Mouse (Mus musculus) layer of hippocampus, postnatal 25 days (tissue): ENCODE measurements around the gene Adgrg2. TPM values are rescaled to one million over a fixed set of nuclear protein-coding genes. Genes with fewer than 3 reads are reported as not detected.

Experiments
- DNase-seq, 2 experiments: peaks; one replicate each; pipeline ENCODE4 v3.0.0; 2022; ENCODE audit warnings: mixed read lengths in 2 of 2, low spot score in 1 of 2; ENCODE audit errors: extremely low spot score in 1 of 2
- total RNA-seq, 2 experiments: library from RNA; stranded (reverse); gene quantifications; 2 replicates each; pipeline ENCODE4 v1.2.3; 2021

Adgrg2 gene
- total RNA-seq, result under 1 TPM; 0.62 to 0.77 TPM

DNA sequence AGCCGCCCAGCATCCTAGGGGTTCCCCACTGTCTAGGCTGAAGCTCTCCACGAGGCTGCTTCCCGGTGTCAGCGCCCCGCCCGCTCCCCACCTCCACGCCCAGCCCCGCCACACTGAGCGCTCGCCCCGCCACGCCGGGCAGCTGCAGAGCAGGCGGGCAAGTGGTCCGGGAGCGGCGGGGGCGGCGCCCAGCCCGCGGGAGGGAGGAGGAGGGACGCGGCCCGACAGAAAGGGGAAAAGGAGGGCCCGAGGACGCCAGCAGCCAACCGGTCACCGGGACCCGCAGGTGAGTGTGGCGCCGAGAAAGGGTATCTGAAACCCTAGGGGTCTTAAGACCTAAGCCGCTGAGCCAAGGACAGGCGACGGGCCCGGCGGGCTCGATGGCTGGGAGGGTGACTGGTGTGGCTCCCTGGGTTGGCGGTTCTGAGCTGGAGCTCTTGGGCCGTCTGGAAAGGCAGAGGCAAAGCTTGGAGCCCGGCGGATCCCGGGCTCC lies at the start of gene Adgrg2:
Adgrg2 (plus strand) TSS at position 227 of the 493 bp plus-strand sequence.
- no peak for DNase-seq

DNA sequence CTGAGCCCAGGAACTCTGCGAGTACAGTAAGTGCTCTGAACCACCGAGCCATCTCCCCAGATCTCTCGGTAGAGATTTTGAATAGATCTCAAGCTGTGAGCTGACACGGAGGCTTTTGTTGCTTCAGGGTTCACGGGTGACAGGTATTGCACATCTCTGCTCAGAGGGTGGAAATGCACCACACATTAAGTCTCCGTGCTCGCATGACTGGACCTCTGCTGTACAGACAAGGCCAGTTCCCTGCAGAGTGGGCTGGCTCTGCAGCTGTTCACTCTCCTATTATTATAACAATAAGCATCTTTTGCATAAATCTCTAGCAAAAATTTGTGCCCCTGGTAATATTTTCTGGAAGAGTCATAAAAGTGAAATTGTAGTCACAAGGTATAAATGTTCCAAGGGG lies 39.5 kb upstream of the Adgrg2 start:
- no peak for DNase-seq

DNA sequence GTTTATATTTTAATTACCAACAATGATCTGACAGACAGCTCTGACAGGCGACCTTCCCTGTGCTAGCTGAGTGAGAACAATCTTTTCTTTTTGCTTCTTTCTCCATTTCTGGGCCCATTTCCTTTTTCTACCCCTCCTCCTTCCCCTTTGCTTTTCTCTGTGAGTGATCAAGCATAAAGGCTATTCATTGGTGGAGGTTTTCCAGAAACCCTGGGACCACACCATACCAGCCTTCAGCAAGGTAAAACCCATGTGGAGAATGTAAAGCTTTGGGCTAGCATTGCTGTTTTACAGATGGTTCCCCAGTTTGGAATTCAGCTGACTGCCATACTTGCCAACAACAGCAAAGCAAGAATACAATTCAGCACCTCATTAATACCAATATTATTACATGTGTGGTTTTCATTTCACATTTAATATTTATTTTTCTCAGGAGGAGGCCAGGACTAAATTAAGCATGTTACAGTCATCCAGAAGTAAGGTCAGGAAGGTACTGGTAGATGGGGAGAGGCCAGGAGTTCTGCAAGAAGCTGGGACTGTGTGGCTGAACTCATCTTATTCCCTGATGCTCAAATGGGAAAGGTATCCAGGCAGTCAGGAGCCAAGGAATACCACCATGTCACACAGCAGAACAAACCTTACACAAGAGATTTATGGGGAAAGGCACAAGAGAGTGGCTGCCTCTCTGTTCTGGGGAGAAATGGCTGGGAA lies 38.4 kb upstream of the Adgrg2 start:
- DNase-seq, result no peak

DNA sequence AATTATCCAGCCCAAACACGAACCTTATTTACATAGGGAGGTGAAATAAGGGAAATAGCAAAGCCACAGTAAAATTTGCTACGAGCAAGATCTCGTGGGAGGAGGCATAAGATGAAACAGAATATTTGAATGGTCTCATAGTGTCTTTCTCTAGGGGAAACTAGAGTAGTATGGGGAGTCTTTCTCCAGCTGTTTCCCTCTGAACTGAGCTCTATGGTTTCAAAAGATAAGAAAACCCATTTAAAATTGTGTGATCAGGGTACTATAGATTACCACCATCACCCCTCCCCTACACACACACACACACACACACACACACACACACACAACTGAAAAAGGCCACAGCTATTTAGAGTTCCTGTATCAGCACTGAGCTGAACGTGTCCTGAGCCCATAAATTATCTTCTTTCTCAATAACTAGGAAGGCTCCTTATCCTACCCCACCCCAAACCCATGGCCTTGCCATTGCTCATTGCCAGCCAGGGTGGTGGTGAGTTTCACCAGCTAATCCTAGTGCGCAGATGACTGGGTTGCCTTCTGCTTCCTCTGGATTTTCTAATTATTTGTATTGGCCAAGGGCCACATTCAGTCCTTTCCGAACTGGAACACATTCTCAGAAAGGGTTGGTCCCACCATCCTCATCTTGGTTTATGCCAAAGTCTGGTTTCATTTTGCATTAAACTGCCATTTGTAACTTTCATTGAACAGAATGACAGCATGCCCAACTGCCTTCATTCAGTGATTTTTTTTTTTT lies 5.6 kb upstream of the Adgrg2 start:
- no peak for DNase-seq

DNA sequence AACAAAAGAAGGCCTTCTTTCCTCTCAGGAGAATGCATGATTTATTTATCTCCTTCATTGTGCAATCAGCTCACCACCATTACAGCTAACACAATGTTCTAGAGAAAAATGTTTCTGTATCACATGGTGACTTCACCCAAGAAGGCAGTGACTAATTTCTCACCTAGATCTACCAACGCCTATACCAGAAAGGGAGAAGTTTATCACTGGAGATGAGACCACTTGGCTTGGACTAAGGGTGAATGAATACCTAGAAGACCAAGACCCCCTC lies 5.1 kb upstream of the Adgrg2 start:
- no peak for DNase-seq

DNA sequence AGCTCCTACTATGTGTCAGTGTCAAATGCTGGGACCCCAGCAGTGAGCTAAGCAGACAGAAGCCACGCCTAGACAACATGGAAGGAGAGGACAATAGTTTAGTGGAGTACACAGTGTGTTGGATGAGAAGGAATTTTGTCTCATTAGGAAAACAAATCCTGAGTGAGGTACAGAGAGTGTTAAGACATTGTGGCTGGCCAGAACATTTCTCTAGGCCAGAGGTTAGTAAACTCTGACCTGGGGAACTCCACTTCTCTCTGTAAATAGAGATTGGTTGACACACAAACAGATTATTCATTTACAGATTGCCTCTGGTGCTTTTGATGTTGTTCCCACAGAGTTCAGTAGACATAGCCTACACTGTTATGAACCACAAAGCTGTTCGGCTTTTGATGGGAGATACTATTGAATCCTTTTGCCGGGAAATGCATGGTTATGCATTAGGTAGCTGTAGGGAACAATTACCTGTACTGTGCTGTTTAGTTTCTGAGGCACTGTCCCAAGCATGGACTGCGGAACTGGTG lies 22.5 kb downstream of the Adgrg2 start:
- DNase-seq, result no peak

DNA sequence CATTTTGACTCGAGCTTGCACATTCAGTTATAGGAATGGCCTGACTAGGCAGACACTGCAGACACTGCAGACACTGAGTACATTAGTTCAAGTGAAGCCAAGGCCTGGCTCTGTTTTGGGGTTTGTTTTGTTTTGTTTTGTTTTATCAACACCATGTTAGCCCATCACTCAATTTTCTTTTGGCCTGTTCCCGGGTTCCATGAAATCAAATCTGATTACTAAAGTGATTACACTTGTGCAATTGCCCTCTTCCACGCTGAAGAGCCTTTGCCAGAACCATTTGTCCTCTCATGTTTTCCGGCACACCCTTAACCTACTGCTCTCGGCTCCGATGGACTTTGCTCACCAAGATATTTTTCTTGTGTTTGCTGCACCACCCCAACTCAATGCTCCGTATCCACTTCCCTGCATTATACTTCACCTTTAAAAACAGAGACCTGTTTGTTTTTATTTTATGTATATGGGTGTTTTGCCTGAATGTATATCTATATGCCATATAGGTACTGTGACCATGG lies 23.4 kb downstream of the Adgrg2 start:
- DNase-seq, result no peak

DNA sequence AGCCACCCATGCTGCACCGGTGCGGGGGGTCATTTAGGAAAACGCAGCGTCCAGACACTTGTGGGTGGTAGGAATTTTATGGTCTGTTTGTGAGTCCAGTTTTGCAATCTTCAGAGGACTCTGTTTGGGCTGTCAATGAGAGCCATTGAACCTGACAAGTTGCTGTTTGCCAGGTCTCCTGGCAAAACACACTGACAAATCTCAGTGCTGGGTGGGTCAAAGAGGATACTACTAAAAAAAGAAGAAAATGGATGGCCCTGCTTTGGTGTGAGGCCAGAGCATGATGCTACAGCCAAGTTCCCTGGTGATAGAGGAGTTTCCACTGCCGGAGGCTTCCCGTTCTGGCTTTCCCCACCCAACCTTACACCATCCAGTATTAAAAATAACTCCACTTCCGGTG lies 27.9 kb downstream of the Adgrg2 start:
- no peak for DNase-seq

DNA sequence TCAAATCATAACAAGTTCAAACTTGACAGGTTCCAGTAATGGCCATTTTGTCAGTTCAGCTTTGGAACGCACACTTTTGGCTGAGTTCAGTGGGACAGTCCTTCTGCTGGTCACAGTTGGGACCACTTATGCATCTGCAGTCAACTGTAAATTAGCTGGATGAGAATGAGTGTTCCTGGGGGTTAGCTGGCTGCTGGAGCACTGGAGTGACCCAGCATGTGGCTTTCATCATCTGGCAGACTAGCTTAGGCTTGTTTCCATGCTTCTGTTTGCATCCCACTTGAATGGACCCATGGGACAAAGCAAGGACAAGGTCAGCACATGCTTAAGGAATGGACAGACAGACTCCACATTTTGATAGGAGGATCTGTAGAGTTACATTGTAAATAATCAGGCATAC lies 33.2 kb downstream of the Adgrg2 start:
- DNase-seq, result no peak

DNA sequence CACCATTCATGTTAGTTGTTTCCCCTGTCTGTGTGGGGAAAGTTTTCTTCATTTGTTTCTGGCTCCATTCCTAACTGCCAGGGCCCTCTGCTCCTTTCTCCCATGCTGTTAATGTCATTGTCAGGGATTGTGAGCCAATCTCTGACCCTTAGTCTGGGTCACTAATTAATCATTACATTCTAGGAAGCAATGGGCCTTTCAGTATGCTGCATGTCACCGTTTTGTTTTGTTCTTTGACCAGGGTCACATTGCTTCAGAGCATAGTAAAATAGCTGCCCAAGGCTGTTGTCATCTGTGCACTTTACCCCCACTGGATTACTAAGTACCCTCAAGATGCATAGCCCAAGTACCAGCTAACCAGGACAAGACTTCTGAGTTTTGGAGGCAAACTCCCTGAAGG lies 36.0 kb downstream of the Adgrg2 start:
- DNase-seq, result no peak

DNA sequence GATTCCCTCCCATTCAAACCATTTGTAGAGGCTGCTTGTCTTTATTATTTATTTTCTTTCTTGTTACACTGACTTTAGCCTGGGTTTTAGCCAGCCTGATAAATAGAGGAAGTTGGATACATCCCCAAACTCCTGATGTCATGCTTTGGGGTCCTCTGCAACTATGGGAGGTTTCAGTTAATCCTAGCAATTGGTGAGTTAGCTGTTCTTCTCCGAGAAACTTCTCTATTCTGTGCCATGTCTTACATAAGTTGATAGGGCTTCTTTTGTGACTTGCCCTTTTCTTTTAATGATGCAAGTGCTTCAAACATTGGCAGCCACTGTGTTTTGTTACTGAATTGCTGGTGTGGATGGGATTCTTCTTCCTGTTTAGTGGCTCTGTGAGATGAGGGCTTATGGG lies 36.4 kb downstream of the Adgrg2 start:
- no peak for DNase-seq

DNA sequence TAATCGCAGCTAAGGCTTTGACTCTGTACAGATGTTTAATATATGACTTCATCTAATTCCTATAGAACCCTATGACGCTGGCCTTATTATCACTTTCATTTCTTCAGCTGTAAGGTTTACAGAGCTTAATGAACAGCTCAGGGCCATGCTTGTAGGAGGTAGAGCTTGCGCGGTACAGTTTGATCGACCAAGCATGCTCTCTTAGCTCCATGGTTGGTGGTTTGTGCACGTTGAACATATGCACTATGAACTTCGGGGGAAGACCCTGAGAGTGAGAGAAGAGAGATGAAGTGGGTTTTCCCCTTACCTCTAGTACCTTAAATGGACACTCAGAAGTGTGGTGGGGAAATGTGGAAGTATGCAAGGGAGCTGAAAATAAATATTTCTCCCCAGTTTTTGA lies 41.7 kb downstream of the Adgrg2 start:
- no peak for DNase-seq

DNA sequence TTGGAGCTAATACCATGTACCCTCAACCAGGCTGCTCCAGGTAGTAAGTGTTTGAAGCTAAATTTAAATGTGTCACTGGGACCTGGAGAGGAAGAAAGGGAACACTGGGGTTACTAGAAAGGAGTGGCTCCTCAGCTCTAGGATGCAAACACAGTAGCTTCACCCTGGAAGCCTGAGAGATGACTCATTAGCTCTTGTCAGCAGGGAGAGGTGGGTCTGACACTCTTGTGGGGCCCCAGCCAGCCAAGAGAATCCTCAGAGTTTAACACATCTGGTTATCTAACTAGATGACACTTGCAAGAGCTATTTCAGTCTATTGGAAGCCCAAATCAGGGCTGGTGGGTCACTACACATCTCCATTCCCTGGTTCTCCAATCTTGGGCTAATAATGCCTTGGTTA lies 50.8 kb downstream of the Adgrg2 start:
- no peak for DNase-seq

DNA sequence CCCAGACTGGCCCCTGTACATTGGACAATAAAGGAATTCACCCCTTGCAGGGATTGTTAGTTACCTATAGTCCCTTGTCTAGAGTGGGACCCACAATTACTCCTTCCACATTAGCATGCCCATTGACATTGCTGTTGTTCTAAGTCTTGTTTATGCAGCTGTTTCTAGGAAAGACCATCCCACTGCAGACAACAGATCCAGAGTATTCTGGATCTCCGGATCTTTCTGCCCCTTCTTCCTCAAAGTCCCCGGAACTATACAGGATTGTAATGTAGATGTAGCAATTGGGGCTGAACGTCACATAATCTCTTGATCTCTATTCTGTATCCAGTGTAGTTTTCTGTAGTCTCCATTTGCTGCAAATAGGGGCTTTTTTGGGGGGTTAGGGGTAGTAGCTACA lies 57.9 kb downstream of the Adgrg2 start:
- DNase-seq, result no peak

DNA sequence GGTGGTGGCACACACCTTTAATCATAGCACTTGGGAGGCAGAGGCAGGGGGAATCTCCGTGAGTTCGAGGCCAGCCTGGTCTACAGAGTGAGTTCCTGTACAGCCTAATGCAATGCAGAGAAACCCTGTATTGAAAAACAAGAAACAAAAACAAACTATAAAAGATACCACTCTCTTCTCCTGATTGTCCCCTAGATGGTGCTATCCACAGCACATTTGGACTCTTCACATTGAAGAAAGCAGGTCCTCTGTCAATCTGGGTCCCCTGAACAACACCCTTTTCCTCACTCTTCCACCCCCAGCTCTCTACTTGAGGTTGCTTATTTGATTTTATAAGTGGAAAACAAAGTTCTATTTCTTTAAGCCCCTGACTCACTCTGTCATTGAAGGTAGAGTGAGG lies 58.9 kb downstream of the Adgrg2 start:
- no peak for DNase-seq

DNA sequence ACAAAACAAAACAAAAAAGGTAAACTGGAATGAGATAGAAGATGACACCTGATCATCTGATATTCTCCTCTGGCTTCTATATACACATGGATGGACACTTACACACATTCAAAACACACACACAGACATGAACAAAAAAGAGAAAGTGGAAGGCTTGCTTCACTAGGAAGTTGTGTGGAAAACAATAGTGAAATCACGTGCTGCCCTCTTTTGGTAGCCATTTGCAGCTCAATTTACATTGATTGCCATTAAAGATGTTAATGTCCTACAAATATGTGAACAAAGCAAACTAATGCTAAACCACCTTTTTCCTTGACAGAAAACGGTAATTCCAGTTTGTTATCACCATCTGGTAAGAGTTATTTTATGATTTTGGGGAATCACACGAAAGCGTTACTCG lies 65.2 kb downstream of the Adgrg2 start:
- DNase-seq, result no peak

DNA sequence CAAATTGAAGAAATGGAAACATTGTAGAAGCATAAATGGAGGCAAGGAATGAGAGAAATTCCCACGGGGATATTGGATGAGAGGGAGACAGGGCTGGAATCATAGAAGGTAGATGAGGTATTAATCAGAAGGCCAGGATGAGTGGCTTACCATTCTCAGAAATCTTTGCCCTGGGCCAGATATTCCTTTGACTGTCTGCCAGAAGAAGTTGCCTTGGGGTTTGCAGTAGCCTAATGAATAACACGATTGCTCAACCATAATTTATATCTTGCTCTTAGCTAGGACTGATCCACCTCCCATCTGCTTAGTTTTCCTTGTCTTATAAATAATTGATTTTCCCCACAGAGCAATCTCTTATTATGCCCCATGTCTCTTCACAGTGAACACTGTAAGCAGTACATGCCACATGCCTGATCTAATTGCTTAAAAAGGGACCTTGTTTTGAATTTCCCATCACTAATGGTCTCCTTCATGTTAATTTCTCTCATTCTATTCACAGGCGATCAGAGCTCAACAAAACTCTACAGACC lies 80.8 kb downstream of the Adgrg2 start:
- DNase-seq, result no peak

DNA sequence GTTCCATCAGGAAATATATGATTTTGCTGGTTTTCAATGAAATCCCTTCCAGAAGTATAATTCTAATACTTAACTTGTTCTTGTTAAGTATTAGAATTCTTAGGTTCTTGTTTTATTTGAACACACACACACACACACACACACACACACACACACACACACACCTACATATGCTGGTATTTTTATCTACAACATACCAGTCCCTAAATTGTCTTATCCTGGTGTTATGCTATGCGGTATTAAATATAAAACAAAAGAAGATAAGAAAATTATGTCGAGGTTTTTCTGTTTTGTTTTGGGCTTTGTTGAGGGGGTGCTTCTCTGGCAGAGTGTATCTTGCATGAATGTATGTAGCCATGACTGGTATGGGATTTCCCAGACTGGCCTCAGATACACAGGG lies 99.3 kb downstream of the Adgrg2 start:
- DNase-seq, result no peak

DNA sequence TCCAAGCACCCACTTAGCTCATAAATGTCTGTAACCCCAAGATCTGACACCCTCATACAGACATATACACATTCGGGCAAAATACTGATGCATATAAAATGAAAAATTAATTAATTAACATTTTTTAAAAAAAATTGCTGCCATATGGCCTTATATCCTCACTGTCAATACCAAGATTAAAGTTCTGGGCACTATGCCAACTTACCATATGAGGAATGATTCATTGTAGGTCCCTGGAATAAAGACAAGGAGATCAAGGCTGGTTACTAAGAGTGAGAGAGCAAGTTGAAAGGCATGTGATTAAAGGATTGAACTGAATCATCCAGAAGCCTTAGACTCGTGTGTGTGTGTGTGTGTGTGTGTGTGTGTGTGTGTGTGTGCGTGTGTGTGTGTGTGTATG lies 103.8 kb downstream of the Adgrg2 start:
- DNase-seq, result no peak

DNA sequence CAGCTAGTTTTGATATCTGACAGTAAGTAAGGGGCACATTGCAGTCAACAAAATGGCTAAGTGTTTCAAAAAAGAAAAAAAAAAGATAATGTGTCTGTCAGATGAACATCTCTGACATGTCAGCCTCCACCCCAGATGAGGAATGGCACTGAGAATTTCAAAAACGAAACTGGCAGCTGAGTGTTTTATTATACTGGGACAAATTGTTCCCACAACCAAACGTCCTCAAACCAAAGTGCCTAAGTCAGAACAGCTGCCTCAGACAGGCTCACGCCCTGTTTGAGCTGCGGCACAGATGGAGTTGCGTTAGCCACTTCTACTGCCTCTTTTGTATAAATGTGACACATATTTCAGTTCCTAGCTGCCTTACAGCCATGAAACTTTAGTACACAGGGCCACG lies 104.4 kb downstream of the Adgrg2 start:
- no peak for DNase-seq

DNA sequence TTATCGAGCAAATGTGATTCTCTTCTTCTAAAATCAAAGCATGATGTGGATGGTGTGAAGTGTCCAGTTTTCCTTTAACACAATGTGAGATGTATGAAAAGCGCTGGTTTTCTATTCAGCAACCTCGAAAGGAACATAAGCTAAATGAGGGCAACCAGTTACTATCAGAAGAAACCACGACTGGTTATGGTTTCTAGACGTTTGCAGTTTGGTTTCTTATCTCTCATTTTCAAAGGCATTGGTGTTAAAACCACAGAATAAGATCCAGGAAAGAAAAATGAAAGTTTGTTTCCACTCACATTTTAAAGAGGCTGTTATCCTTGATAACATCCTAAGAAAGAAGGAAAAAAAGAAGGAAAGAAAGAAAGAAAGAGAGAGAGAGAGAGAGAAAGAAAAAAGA lies 106.0 kb downstream of the Adgrg2 start:
- no peak for DNase-seq

DNA sequence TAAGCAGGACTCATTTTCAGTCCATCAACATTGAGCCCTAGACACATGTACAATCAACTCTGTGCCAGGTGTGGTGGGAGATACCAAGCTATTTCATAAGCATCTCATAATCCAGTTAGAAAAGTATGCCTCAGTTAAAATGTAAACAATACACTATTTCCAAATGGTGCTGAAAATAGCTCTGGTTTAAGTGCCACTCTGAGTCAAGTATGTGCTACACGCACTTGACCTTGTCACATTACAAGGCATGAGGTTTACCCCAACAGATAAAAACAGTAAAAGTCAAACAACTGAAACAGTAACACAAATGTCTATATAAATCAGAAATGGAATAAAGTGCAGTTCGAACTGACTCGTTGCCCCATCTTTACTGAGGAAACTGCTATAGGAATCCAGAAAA lies 110.6 kb downstream of the Adgrg2 start:
- no peak for DNase-seq
